Mouse (Mus musculus): ENCODE results near the gene Rora. TPM values are rescaled to one million over a fixed set of nuclear protein-coding genes. Genes with fewer than 3 reads are reported as not detected.

Gene Rora
- polyA plus RNA-seq, 1 experiment from 2014 or later: 12.5 TPM

- H3K27me3 ChIP-seq: no peaks in the 10 kb centered on the region
- no peak for ATAC-seq (ENCODE audit: insufficient number of reproducible peaks, insufficient read depth, low FRiP score, low TSS enrichment)
- H3K4me1 ChIP-seq: peaks cover 5% of the 10 kb centered on the region; the same call in 1 of the 2 replicates
- H3K9ac ChIP-seq: no peak overlapping the region
- H3K4me3 ChIP-seq: no peak overlapping the region
- WGBS: 73% methylated on average over 9 of the region's 9 CpGs
- H3K36me3 ChIP-seq: no peaks in the 10 kb centered on the region
- no peaks in the 10 kb centered on the region for H3K9me3 ChIP-seq
- no peak overlapping the region for H3K4me2 ChIP-seq (replicated peaks)
- H3K27ac ChIP-seq: no peak overlapping the region
Observed at GRCm38 (mm10) chr9:69327077-69327476, 673.5 kb downstream of the Rora start.

DNA sequence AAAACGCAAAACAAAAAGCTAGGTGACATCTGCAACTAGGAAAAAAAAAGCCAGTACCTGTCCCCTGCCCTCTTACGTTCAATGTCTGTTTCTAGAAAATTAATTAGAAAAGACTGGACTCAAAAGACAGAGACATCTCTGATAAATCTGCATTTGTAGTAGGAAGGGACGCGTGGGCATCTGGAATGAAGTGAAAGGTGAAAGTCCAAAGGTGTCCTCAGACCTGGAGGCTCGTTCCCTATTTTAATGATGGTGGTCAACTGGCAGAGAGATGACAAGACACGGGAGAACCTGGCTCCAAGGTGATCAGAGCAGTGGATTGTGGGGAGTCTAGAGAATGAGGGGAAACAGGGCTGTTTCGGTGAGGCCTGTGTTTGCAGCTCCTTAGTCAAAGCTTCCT is 674.0 kb downstream of the Rora start:
- Histone ChIP-seq H3K4me1 (peaks cover 5% of the 10 kb centered on the region; the same call in 1 of the 2 replicates), H3K4me2 (replicated peaks) (no peak overlapping the region), H3K27me3 (no peaks in the 10 kb centered on the region), H3K4me3 (no peak overlapping the region), H3K9ac (no peak overlapping the region), H3K36me3 (no peaks in the 10 kb centered on the region), H3K27ac (no peak overlapping the region), H3K9me3 (no peaks in the 10 kb centered on the region)
- no peak for ATAC-seq (ENCODE audit: insufficient number of reproducible peaks, insufficient read depth, low FRiP score, low TSS enrichment)
- WGBS: 83% methylated on average over 7 of the region's 7 CpGs

DNA sequence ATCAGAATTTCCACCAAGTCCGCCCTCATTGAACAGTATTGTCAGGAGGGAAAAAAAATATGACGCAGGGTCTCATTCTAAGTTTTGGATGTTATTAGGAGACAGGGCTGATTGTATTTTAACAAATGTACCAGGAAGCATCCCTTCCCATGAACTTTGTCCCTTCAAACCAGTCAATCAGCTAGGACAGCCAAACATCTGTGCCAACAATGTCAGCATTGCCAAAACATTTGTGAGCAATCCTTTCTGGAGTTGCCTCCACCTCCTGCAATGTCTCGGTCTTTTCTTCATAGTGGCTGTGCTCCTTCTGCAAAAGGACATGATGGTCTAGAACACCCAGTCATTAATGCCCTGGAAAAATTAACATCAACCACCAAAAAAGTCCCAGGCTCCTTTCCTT is 678.2 kb downstream of the Rora start:
- 82% methylated on average over 3 of the region's 3 CpGs for WGBS
- Histone ChIP-seq H3K36me3 (no peaks in the 10 kb centered on the region), H3K9me3 (no peaks in the 10 kb centered on the region), H3K4me3 (no peak overlapping the region), H3K4me1 (peaks cover 27% of the 10 kb centered on the region), H3K4me2 (replicated peaks) (no peak overlapping the region), H3K27me3 (no peaks in the 10 kb centered on the region), H3K27ac (no peak overlapping the region), H3K9ac (no peak overlapping the region)
- no peak for ATAC-seq (ENCODE audit: insufficient number of reproducible peaks, insufficient read depth, low FRiP score, low TSS enrichment)

DNA sequence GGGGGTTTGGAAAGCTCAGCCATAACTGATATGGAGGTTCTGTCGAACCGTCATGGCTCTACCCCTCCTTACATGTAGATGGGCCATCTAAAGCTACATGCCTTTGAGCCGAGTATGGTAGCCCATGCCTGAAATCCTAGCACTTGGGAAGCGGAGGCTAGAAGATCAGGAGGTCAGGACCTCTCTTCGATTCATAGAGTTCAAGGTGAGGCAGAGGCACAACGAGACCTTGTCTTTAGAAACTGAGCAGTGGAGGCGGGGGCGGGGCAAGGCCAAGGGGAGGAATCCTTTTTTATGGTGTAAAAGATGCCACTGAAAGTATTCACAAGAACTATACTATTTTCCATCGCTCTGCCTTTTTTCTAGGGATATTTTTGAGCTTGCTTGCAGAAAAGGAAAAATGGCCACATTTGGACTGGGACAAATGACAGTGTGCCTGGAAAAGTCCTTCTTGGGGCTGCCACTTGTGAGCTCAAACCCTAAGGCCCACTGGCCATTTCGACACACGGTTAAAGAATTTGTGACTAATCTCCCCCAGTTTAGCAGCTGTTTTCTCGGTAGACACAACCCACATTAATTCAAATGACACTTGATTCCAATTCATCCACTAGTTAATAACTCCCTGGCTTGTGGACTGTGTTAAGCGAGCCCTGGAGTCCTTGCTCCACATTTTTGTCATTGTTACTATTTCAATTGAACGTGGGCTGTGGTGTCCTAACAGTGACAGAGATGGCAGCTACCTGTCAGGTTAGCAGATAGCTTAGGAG is 679.4 kb downstream of the Rora start:
- ATAC-seq (ENCODE audit: insufficient number of reproducible peaks, insufficient read depth, low FRiP score, low TSS enrichment): no peak
- Histone ChIP-seq H3K27ac (no peak overlapping the region), H3K4me1 (peaks cover 33% of the 10 kb centered on the region), H3K4me2 (replicated peaks) (no peak overlapping the region), H3K4me3 (no peak overlapping the region), H3K9ac (no peak overlapping the region), H3K27me3 (no peaks in the 10 kb centered on the region), H3K9me3 (no peaks in the 10 kb centered on the region), H3K36me3 (no peaks in the 10 kb centered on the region)
- WGBS: 66% methylated on average over 14 of the region's 14 CpGs

GRCm38 (mm10) chr9:69333654-69334053 is 680.1 kb downstream of the Rora start:
- peaks cover 33% of the 10 kb centered on the region for H3K4me1 ChIP-seq
- 79% methylated on average over 4 of the region's 4 CpGs for WGBS
- H3K9me3 ChIP-seq: no peaks in the 10 kb centered on the region
- no peaks in the 10 kb centered on the region for H3K36me3 ChIP-seq
- no peak for ATAC-seq (ENCODE audit: insufficient number of reproducible peaks, insufficient read depth, low FRiP score, low TSS enrichment)
- H3K27ac ChIP-seq: peak overlapping the region; percentile 26; the same call in 1 of the 2 replicates
- no peak overlapping the region for H3K4me3 ChIP-seq
- no peak overlapping the region for H3K9ac ChIP-seq
- no peak overlapping the region for H3K4me2 ChIP-seq (replicated peaks)
- no peaks in the 10 kb centered on the region for H3K27me3 ChIP-seq

GRCm38 (mm10) chr9:69334106-69334505 is 680.5 kb downstream of the Rora start:
- no peak overlapping the region for H3K4me2 ChIP-seq (replicated peaks)
- no peaks in the 10 kb centered on the region for H3K27me3 ChIP-seq
- peaks cover 33% of the 10 kb centered on the region for H3K4me1 ChIP-seq
- WGBS: 38% methylated on average over 8 of the region's 8 CpGs
- H3K9ac ChIP-seq: no peak overlapping the region
- H3K9me3 ChIP-seq: no peaks in the 10 kb centered on the region
- peak overlapping the region; percentile 26; the same call in 1 of the 2 replicates for H3K27ac ChIP-seq
- ATAC-seq (ENCODE audit: insufficient number of reproducible peaks, insufficient read depth, low FRiP score, low TSS enrichment): no peak
- no peaks in the 10 kb centered on the region for H3K36me3 ChIP-seq
- no peak overlapping the region for H3K4me3 ChIP-seq

DNA sequence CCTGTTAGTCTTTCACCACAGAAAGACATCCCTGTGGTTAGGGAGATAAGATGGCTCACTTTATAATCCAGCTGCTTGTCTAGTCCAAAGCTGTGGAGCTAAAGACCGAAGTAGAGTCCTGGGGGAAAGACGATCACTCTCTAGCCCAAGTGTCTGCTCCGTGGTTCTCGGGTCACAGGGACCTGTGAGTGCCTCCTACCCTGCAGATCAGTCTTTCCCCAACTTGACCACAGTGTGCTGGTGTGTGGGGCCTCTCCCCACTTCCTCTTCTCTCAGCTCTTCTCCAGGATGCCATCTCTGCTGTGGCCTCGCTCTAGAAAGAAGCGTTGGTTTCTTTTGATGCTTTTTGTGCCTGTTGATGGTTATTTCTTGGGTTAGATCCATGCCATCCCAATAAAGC is 682.5 kb downstream of the Rora start:
- Histone ChIP-seq H3K4me3 (no peak overlapping the region), H3K9ac (no peak overlapping the region), H3K4me2 (replicated peaks) (no peak overlapping the region), H3K9me3 (no peaks in the 10 kb centered on the region), H3K27me3 (no peaks in the 10 kb centered on the region), H3K27ac (no peak overlapping the region), H3K36me3 (no peaks in the 10 kb centered on the region), H3K4me1 (peaks cover 32% of the 10 kb centered on the region)
- WGBS: 82% methylated on average over 6 of the region's 6 CpGs
- no peak for ATAC-seq (ENCODE audit: insufficient number of reproducible peaks, insufficient read depth, low FRiP score, low TSS enrichment)

DNA sequence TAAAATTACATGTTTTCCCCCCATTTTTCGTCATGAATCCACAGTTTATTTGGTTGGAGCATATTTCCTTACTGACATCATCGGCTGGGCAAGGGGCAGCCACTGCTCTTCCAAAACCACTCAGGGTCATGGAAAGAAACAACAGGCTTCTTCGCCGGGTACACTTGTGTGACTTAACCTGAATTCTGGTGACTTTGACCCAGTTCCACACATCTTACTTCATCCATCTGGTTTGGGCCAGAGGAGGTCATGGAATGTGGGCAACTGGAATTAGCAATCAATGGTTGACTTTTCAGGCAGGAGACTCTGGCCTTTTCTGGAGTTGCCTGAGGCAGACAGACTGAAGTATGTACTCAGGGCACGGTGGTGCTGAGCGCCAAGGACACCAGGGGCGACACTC is 685.6 kb downstream of the Rora start:
- Histone ChIP-seq H3K4me1 (peaks cover 18% of the 10 kb centered on the region; the same call in 1 of the 2 replicates), H3K4me2 (replicated peaks) (no peak overlapping the region), H3K9ac (no peak overlapping the region), H3K27ac (no peak overlapping the region), H3K36me3 (no peaks in the 10 kb centered on the region), H3K27me3 (no peaks in the 10 kb centered on the region), H3K4me3 (no peak overlapping the region), H3K9me3 (no peaks in the 10 kb centered on the region)
- ATAC-seq (ENCODE audit: insufficient number of reproducible peaks, insufficient read depth, low FRiP score, low TSS enrichment): no peak
- WGBS: 64% methylated on average over 7 of the region's 7 CpGs

- Histone ChIP-seq H3K27ac (no peak overlapping the region), H3K4me2 (replicated peaks) (no peak overlapping the region), H3K9ac (no peak overlapping the region), H3K36me3 (no peaks in the 10 kb centered on the region), H3K4me1 (peaks cover 14% of the 10 kb centered on the region; the same call in 1 of the 2 replicates), H3K9me3 (no peaks in the 10 kb centered on the region), H3K4me3 (no peak overlapping the region), H3K27me3 (no peaks in the 10 kb centered on the region)
- 79% methylated on average over 6 of the region's 6 CpGs for WGBS
- ATAC-seq (ENCODE audit: insufficient number of reproducible peaks, insufficient read depth, low FRiP score, low TSS enrichment): no peak
Observed at GRCm38 (mm10) chr9:69339829-69340228, 686.2 kb downstream of the Rora start.

DNA sequence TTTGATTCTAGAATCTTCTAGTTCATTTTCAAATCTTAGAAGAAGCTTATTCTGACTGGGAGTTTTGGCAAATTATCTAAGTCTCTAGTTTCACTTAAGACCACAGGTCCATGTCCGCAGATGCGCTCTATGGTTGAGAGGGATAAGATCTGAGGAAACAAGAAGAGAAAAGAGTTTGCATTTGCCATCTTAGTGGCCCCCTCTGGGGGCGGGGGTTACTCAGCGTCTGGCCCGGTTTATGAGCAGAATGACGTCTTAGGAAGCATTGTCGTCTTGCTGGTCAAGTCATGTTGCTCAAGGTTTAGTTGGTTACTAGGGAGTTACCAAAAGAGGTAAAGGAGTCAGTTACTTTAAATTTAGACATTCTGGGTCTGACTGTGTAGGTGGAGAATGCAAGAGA is 686.8 kb downstream of the Rora start:
- peaks cover 14% of the 10 kb centered on the region; the same call in 1 of the 2 replicates for H3K4me1 ChIP-seq
- 88% methylated on average over 7 of the region's 7 CpGs for WGBS
- H3K27me3 ChIP-seq: no peaks in the 10 kb centered on the region
- ATAC-seq (ENCODE audit: insufficient number of reproducible peaks, insufficient read depth, low FRiP score, low TSS enrichment): no peak
- H3K36me3 ChIP-seq: no peaks in the 10 kb centered on the region
- no peak overlapping the region for H3K9ac ChIP-seq
- no peak overlapping the region for H3K27ac ChIP-seq
- H3K9me3 ChIP-seq: no peaks in the 10 kb centered on the region
- H3K4me2 ChIP-seq (replicated peaks): no peak overlapping the region
- no peak overlapping the region for H3K4me3 ChIP-seq

DNA sequence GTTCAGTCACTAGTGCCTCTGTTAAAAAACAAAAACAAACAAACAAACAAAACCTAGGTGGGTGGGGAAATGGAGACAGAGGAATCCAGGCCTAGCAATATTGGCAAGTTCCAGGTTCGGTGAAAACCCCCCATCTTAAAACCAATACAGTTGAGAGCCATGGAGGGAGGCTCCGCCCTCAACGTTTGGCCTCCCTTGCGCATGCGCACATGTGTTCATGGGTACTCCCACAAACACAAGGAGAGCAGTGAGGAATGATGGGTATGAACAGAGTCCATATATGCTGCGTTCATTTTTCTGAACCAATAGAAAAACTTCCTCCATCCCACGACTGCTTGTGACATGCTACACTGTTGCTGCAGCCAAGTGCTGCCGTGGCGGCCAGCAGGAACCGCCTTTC is 690.3 kb downstream of the Rora start:
- Histone ChIP-seq H3K4me2 (replicated peaks) (no peak overlapping the region), H3K4me1 (peaks cover 5% of the 10 kb centered on the region; the same call in 1 of the 2 replicates), H3K36me3 (no peaks in the 10 kb centered on the region), H3K9me3 (no peaks in the 10 kb centered on the region), H3K9ac (no peak overlapping the region), H3K4me3 (no peak overlapping the region), H3K27ac (no peak overlapping the region), H3K27me3 (no peaks in the 10 kb centered on the region)
- no peak for ATAC-seq (ENCODE audit: insufficient number of reproducible peaks, insufficient read depth, low FRiP score, low TSS enrichment)
- 86% methylated on average over 10 of the region's 10 CpGs for WGBS

DNA sequence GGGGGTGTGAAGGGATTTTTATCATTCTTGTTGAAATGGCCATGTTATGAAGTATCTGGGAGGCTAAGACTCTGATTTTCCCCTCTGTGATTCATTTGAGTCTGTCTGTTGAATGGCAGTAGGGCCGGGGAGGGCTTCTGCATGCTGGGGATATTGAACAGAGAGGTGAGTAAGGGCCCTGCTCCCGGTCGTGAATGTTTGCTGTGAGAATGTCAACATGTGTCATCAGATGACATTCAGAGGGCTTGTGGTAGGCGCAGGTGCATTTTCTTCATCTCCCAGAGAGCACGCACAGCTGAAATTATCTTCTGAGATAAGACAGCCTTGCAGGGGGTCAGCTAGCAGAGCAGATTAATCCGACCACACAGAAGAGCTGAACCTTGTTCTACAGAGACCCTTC is 692.0 kb downstream of the Rora start:
- Histone ChIP-seq H3K36me3 (no peaks in the 10 kb centered on the region), H3K4me2 (replicated peaks) (no peak overlapping the region), H3K9me3 (no peaks in the 10 kb centered on the region), H3K27me3 (no peaks in the 10 kb centered on the region), H3K4me3 (no peak overlapping the region), H3K9ac (no peak overlapping the region), H3K4me1 (peaks cover 5% of the 10 kb centered on the region; the same call in 1 of the 2 replicates), H3K27ac (no peak overlapping the region)
- ATAC-seq (ENCODE audit: insufficient number of reproducible peaks, insufficient read depth, low FRiP score, low TSS enrichment): no peak
- 73% methylated on average over 6 of the region's 6 CpGs for WGBS
